In genomic region chr3:132441226-132441625, GRCm38 (mm10) we compare ENCODE assay signal across 15 mouse cellular contexts.
"Had no signal": no experiment of that assay in that cellular context is flagged by ENCODE, and none has a peak within 500 bp of the region (broad histone marks: within the 10 kb centered on the region; RNA-seq: fewer than 3 reads in every experiment).

No protein-coding gene starts in this region.

- H3K4me2 ChIP-seq: limb, embryonic 12.5 days; limb, embryonic 15.5 days; liver, embryonic 11.5 days; lung, embryonic 15.5 days; midbrain, embryonic 11.5 days had no signal

- H3K27ac ChIP-seq: limb, embryonic 12.5 days; limb, embryonic 15.5 days; liver, embryonic 14.5 days; lung, embryonic 15.5 days had no signal

- H3K36me3 ChIP-seq: limb, embryonic 12.5 days; limb, embryonic 15.5 days; lung, embryonic 15.5 days had no signal

- H3K9me3 ChIP-seq: limb, embryonic 12.5 days; limb, embryonic 15.5 days; lung, embryonic 15.5 days had no signal

- H3K9ac ChIP-seq: limb, embryonic 12.5 days; limb, embryonic 15.5 days; liver, embryonic 14.5 days; liver, postnatal 0 days; lung, embryonic 15.5 days had no signal

- H3K4me3 ChIP-seq: limb, embryonic 12.5 days; limb, embryonic 15.5 days; lung, embryonic 15.5 days had no signal

- ATAC-seq: liver, postnatal 0 days had no signal

- DNase-seq: kidney, postnatal 14 days; kidney, postnatal 4 days; left cerebral cortex, postnatal 4 days; liver, postnatal 0 days; lung, postnatal 14 days; lung, postnatal 4 days; midbrain, embryonic 14.5 days; thymus, adult 18-20 months; thymus, postnatal 36 days had no signal

- H3K27me3 ChIP-seq: limb, embryonic 12.5 days; limb, embryonic 15.5 days; lung, embryonic 15.5 days had no signal

- H3K4me1 ChIP-seq: limb, embryonic 12.5 days; limb, embryonic 15.5 days; lung, embryonic 15.5 days had no signal
